Mouse (Mus musculus): ENCODE data around the gene Adam25.
"Not testable (repeated sequence)": the region's sequence is repeated elsewhere in the genome, so short reads cannot be mapped to it uniquely, and the experiment has no call there.

Adam25 gene

GRCm38 (mm10) chr8:40751908-40752307 lies at the start of gene Adam25:
Gene Adam25 (plus strand): TSS chr8:40752208.
- DNase-seq (ENCODE audit: low read depth, low spot score), result not testable (repeated sequence)

GRCm38 (mm10) chr8:40715406-40715805 lies 36.6 kb upstream of the Adam25 start:
- DNase-seq (ENCODE audit: low read depth, low spot score), result not testable (repeated sequence)

GRCm38 (mm10) chr8:40715986-40716385 lies 36.0 kb upstream of the Adam25 start:
- no peak for DNase-seq (ENCODE audit: low read depth, low spot score)

- no peak for DNase-seq (ENCODE audit: low read depth, low spot score)
Measured at GRCm38 (mm10) chr8:40783320-40783719, 31.3 kb downstream of the Adam25 start.

- DNase-seq (ENCODE audit: low read depth, low spot score), result not testable (repeated sequence)
Measured at GRCm38 (mm10) chr8:40792973-40793372, 41.0 kb downstream of the Adam25 start, which contains the start of gene Adam20. Gene Adam20 (plus strand): TSS chr8:40793273.

- DNase-seq (ENCODE audit: low read depth, low spot score), result no peak
Measured at GRCm38 (mm10) chr8:40803379-40804079, 51.5 kb downstream of the Adam25 start.

All from brain, embryonic 18.5 days (tissue).